Mouse (Mus musculus) liver, embryonic 14.5 days (tissue): Measurements from ENCODE around the gene Pcp4l1. TPM values are rescaled to one million over a fixed set of nuclear protein-coding genes. Genes with fewer than 3 reads are reported as not detected.

Experiments used
- ATAC-seq: fragments of 200-750 bp; cut with Nextera tagmentation; 2 replicates; pipeline ENCODE4 v1.8.0; 2017; ENCODE audit warnings: moderate number of reproducible peaks, mild to moderate bottlenecking, moderate library complexity; ENCODE audit not compliant: insufficient read depth
- DNase-seq, 3 experiments: peaks; one replicate each; pipeline ENCODE4 v3.0.0-alpha.2; 2012 to 2013; ENCODE audit warnings: low read depth in 3 of 3, low spot score in 3 of 3
- H3K27ac ChIP-seq: fragments of 300-500 bp; sonication (generic); 2 replicates; pipeline ENCODE4 v1.5.1; 2014; ENCODE audit warnings: moderate library complexity, mild to moderate bottlenecking, control low read depth, inconsistent platforms
- H3K27me3 ChIP-seq: fragments of 300-500 bp; sonication (generic); 2 replicates; pipeline ENCODE4 v1.6.1; 2014; ENCODE audit warnings: mild to moderate bottlenecking, low read length, moderate library complexity; ENCODE audit not compliant: control insufficient read depth, insufficient read depth
- H3K36me3 ChIP-seq: fragments of 300-500 bp; sonication (generic); replicated peaks from 2 replicates; pipeline ENCODE4 v1.6.1; 2014; ENCODE audit warnings: low read depth; ENCODE audit not compliant: control insufficient read depth, insufficient read depth
- H3K4me1 ChIP-seq, 2 experiments: fragments of 200-500 bp in 1 of 2; fragments of 300-500 bp in 1 of 2; sonication (generic) in 1 of 2; replicated peaks; 2 replicates each; pipeline ENCODE4 v1.6.1; 2012 to 2014; ENCODE audit warnings: antibody characterized with exemption in 1 of 2, inconsistent platforms in 1 of 2, low read length in 1 of 2; ENCODE audit not compliant: control insufficient read depth in 2 of 2, insufficient read depth in 2 of 2
- H3K4me2 ChIP-seq: fragments of 300-500 bp; sonication (generic); 2 replicates; pipeline ENCODE4 v1.6.1; 2014; ENCODE audit warnings: low read depth, mild to moderate bottlenecking, control low read depth, moderate library complexity
- H3K4me3 ChIP-seq, 2 experiments: fragments of 200-500 bp in 1 of 2; fragments of 300-500 bp in 1 of 2; sonication (generic) in 1 of 2; 2 replicates each; pipeline ENCODE4 v1.5.1; 2012 to 2014; ENCODE audit warnings: low read depth in 2 of 2, low read length in 2 of 2, mild to moderate bottlenecking in 2 of 2, control low read depth in 1 of 2, inconsistent platforms in 1 of 2, moderate library complexity in 1 of 2; ENCODE audit not compliant: insufficient read depth in 1 of 2
- H3K9ac ChIP-seq: fragments of 300-500 bp; sonication (generic); replicated peaks from 2 replicates; pipeline ENCODE4 v1.6.1; 2014; ENCODE audit warnings: mild to moderate bottlenecking, control low read depth, moderate library complexity
- H3K9me3 ChIP-seq: fragments of 300-500 bp; sonication (generic); 2 replicates; pipeline ENCODE4 v1.6.1; 2016; ENCODE audit warnings: low read length, mixed read lengths; ENCODE audit not compliant: control insufficient read depth
- CTCF ChIP-seq: IDR thresholded peaks from 2 replicates; pipeline ENCODE4 v1.5.1; 2016; ENCODE audit warnings: antibody characterized with exemption, low read depth, control low read depth
- EP300 ChIP-seq: IDR thresholded peaks from 2 replicates; pipeline ENCODE4 v1.6.1; 2016; ENCODE audit warnings: antibody characterized with exemption, low read depth
- WGBS: fragments of 180-500 bp; shearing (Covaris S2); extraction: QIAGEN DNeasy Blood & Tissue Kit; methylation state at CpG from one replicate; pipeline ENCODE4 v1.1.7; 2014; ENCODE audit not compliant: insufficient replicate concordance; 5-methylcytosine and 5-hydroxymethylcytosine counted together
- polyA plus RNA-seq, 2 experiments: library from polyadenylated mRNA; depleted of rRNA in 1 of 2; stranded (reverse) in 1 of 2; unstranded in 1 of 2; fragments of >200 nt; fragmentation: Nextera tagmentation in 1 of 2; extraction: Ambion mirVana in 1 of 2; gene quantifications; 2 replicates each; pipeline versions ENCODE4 v1.2.1 to v1.2.3; 2012 to 2014

Pcp4l1 gene
- polyA plus RNA-seq, 2 experiments = 1.0 to 1.2 TPM

DNA sequence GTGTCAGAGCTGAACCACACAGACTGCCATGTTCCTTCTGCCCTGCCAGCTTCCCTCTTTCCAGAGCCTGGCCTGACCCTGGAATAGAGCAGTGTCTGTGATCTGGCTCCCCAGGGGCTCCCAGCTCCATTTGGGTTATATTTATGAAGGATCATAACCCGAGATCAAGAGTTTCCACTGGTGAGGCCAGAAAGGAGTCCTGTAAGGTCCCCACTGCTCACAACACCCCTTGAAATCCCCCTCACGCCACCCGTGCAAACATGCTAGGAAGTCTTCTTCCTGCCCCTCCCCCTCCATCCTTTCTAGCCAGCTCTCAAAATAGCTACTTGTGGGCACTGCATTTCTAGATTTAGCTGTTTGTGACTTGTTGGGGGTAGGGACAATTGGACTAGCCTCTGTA, 12.4 kb downstream of the Pcp4l1 start:
- 28% methylated on average over 3 of the region's 3 CpGs for WGBS
- Histone ChIP-seq H3K4me3 (no peak overlapping the region), H3K27ac (no peak overlapping the region), H3K27me3 (no peaks in the 10 kb centered on the region), H3K4me2 (no peak overlapping the region), H3K9ac (no peak overlapping the region), H3K36me3 (no peaks in the 10 kb centered on the region), H3K4me1 (peaks cover 0 to 6% of the 10 kb centered on the region in 2 experiments; a peak in 2 of 4 replicates), H3K9me3 (no peaks in the 10 kb centered on the region)
- ATAC-seq = no peak
- DNase-seq = no peak
- TF ChIP-seq EP300 (no peak), CTCF (no peak)

DNA sequence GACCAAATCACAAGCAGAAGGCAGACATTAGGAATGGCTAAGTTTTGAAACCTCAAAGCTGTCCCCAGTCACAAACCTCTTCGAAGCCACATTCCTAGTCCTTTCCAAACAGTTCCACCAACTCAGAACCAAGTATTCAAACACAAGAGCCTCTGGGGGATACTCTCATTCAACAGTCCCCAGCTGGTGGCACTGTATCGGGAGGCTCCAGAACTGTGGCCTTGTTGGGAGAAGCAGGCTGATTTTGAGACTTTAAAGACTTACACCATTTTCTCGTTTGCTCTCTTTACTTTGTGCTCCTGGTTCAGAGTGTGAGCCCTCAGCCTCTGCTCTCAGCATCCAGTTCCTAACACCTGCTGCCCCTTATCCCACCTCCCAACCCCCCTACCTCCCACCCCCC, 13.0 kb downstream of the Pcp4l1 start:
- 69% methylated on average over 3 of the region's 3 CpGs for WGBS
- Histone ChIP-seq H3K36me3 (no peaks in the 10 kb centered on the region), H3K4me3 (no peak overlapping the region), H3K9me3 (no peaks in the 10 kb centered on the region), H3K9ac (no peak overlapping the region), H3K4me1 (peaks cover 0 to 6% of the 10 kb centered on the region in 2 experiments; a peak in 2 of 4 replicates), H3K27me3 (no peaks in the 10 kb centered on the region), H3K27ac (no peak overlapping the region), H3K4me2 (no peak overlapping the region)
- ATAC-seq (no peak), DNase-seq (no peak)
- TF ChIP-seq EP300 = no peak
- TF ChIP-seq CTCF = no peak

DNA sequence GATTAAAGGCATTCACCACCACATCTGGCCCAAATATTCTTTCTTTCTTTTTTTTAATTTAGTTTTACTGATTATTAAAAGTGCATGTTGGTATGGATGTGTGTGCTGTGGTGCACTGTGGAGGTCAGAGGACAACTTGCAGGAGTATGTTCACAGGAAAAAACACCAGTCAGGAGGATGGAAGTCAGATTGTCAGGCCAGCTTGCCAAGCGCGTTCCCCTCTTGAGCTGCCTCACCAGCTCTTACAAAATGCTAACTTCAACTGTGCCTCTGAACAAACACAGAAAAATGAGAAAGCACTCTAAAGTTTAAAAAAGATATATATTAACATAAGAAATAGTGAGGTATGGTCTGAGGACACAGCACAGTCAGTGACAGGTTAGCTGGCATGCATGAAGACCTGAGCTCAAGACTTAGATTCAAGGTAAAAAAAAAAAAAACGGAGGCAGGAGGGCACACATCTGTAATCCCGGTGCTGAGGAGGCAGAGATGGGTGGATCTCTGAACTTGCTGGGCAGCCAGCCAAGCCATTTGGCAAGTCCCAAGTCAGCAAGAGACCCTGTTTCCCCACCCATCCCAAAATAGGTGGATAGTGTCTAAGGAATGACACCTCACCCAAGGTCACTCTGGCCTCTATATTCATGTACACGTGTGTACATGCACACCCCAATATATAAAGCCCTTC, 16.4 kb downstream of the Pcp4l1 start:
- Histone ChIP-seq H3K4me2 (no peak overlapping the region), H3K27ac (no peak overlapping the region), H3K36me3 (no peaks in the 10 kb centered on the region), H3K9me3 (no peaks in the 10 kb centered on the region), H3K27me3 (no peaks in the 10 kb centered on the region), H3K4me1 (peaks cover 0 to 6% of the 10 kb centered on the region in 2 experiments; a peak in 2 of 4 replicates), H3K9ac (no peak overlapping the region), H3K4me3 (no peak overlapping the region)
- no peak for TF ChIP-seq EP300
- no peak for TF ChIP-seq CTCF
- ATAC-seq (no peak), DNase-seq (no peak)
- 64% methylated on average over 5 of the region's 5 CpGs for WGBS

DNA sequence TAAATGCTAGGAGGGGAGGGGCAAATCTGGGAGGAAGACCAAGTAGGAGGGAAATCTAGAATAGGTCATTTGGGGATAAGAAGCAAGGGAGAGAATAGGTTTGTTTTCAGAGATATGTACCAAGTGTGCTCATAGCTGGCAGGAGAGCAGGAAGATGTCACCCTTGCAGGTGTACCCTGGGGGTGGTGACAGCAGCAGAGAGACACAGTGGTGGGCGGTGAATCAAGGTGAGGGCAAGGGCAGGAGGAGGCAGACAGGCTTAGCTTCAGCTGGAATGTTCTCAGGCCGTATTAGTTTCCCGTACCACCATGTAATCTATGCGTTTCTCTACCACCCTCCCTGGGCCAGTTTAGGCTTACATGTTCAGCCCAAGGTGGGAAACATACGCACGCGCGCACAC, 23.3 kb downstream of the Pcp4l1 start:
- no peaks in the 10 kb centered on the region for H3K4me1 ChIP-seq
- DNase-seq (no peak), ATAC-seq (no peak)
- no peak overlapping the region for H3K4me3 ChIP-seq
- TF ChIP-seq CTCF (no peak), EP300 (no peak)
- H3K4me2 ChIP-seq = no peak overlapping the region
- H3K27ac ChIP-seq = no peak overlapping the region
- no peak overlapping the region for H3K9ac ChIP-seq
- H3K36me3 ChIP-seq = no peaks in the 10 kb centered on the region
- no peaks in the 10 kb centered on the region for H3K9me3 ChIP-seq
- no peaks in the 10 kb centered on the region for H3K27me3 ChIP-seq
- 85% methylated on average over 8 of the region's 8 CpGs for WGBS

DNA sequence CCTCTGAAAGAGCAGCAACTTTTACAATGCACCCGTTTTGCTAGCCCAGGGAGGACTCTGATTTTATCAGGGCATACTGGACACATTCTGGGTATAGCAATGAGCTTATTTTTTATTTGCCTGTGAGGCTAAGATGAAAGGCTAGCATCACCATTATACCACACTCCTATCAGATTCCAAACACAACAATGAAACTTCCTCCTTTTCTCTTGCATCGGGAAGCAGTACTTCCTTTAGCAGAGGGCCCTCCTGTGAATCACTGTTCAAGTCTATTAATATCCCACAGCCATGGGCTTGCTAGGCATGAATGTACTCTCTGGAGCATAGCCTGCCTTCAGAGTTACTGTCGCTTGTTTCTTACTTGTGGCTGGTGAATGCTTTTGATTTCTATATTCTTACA, 24.9 kb downstream of the Pcp4l1 start:
- no peak overlapping the region for H3K4me2 ChIP-seq
- H3K27ac ChIP-seq = no peak overlapping the region
- DNase-seq (no peak), ATAC-seq (no peak)
- no peak overlapping the region for H3K9ac ChIP-seq
- WGBS = 6% methylated on average over 3 of the region's 3 CpGs
- H3K9me3 ChIP-seq = no peaks in the 10 kb centered on the region
- no peaks in the 10 kb centered on the region for H3K36me3 ChIP-seq
- TF ChIP-seq CTCF = no peak
- TF ChIP-seq EP300 = no peak
- H3K27me3 ChIP-seq = no peaks in the 10 kb centered on the region
- no peaks in the 10 kb centered on the region for H3K4me1 ChIP-seq
- no peak overlapping the region for H3K4me3 ChIP-seq
